Mouse (Mus musculus) thymus, postnatal 25 days (tissue): ENCODE data around the gene Acvrl1.
A peak's percentile ranks its signal among the peaks of the same experiment; 100 is the strongest.

ENCODE experiments used
- DNase-seq: peaks from one replicate; pipeline ENCODE4 v3.0.0; 2022

Gene Acvrl1

GRCm38 (mm10) chr15:101173421-101174211 is 45.3 kb downstream of the Acvrl1 start, which contains the start of gene Acvr1b:
Gene Acvr1b (plus strand): TSS chr15:101174067.
- DNase-seq: peak; percentile 94

- DNase-seq: peak; percentile 47
Measured at GRCm38 (mm10) chr15:101174294-101175130, 46.2 kb downstream of the Acvrl1 start.

GRCm38 (mm10) chr15:101175131-101175460 is 46.8 kb downstream of the Acvrl1 start:
- DNase-seq: no peak

- peak; percentile 35 for DNase-seq
Measured at GRCm38 (mm10) chr15:101175613-101176283, 47.4 kb downstream of the Acvrl1 start.

- DNase-seq: no peak
Measured at GRCm38 (mm10) chr15:101176284-101176680, 48.0 kb downstream of the Acvrl1 start.

GRCm38 (mm10) chr15:101176795-101177691 is 48.7 kb downstream of the Acvrl1 start:
- no peak for DNase-seq

- peak; percentile 54 for DNase-seq
Measured at GRCm38 (mm10) chr15:101180363-101181105, 52.2 kb downstream of the Acvrl1 start.

- DNase-seq: no peak
Measured at GRCm38 (mm10) chr15:101181106-101181466, 52.8 kb downstream of the Acvrl1 start.

GRCm38 (mm10) chr15:101181500-101181899 is 53.2 kb downstream of the Acvrl1 start:
- no peak for DNase-seq

GRCm38 (mm10) chr15:101182676-101183075 is 54.4 kb downstream of the Acvrl1 start:
- DNase-seq: no peak

GRCm38 (mm10) chr15:101184300-101184699 is 56.0 kb downstream of the Acvrl1 start:
- no peak for DNase-seq

GRCm38 (mm10) chr15:101185549-101185948 is 57.2 kb downstream of the Acvrl1 start:
- DNase-seq: no peak

- DNase-seq: no peak
Measured at GRCm38 (mm10) chr15:101187907-101188306, 59.6 kb downstream of the Acvrl1 start.

GRCm38 (mm10) chr15:101189981-101190761 is 61.8 kb downstream of the Acvrl1 start:
- DNase-seq: no peak

GRCm38 (mm10) chr15:101190762-101191150 is 62.4 kb downstream of the Acvrl1 start:
- DNase-seq: no peak

- DNase-seq: no peak
Measured at GRCm38 (mm10) chr15:101191459-101192259, 63.3 kb downstream of the Acvrl1 start.

- DNase-seq: no peak
Measured at GRCm38 (mm10) chr15:101192260-101192640, 63.9 kb downstream of the Acvrl1 start.

GRCm38 (mm10) chr15:101192651-101193050 is 64.3 kb downstream of the Acvrl1 start:
- no peak for DNase-seq

GRCm38 (mm10) chr15:101193971-101194370 is 65.6 kb downstream of the Acvrl1 start:
- no peak for DNase-seq
